Mouse (Mus musculus) megakaryocyte-erythroid progenitor cell, adult 5-6 weeks (primary cell): ENCODE measurements around the gene Arhgef17. TPM values are rescaled to one million over a fixed set of nuclear protein-coding genes. Genes with fewer than 3 reads are reported as not detected.

Experiments used
- ATAC-seq: replicated peaks from 2 replicates; pipeline ENCODE4 v1.8.0; 2016; ENCODE audit warnings: mild to moderate bottlenecking, inconsistent platforms; ENCODE audit not compliant: severe bottlenecking, poor library complexity, low FRiP score, low TSS enrichment
- total RNA-seq, 2 experiments: library from RNA; stranded (forward) in 1 of 2; stranded (reverse) in 1 of 2; fragments of 200-1000, 215-1000 nt in 1 of 2; fragments of >200 nt in 1 of 2; fragmentation: Nextera tagmentation in 1 of 2; gene quantifications; 2 replicates each; pipeline ENCODE4 v1.2.3; 2014 to 2017

Gene Arhgef17
- total RNA-seq (2014; fragmentation: Nextera tagmentation) (not detected in 2 replicates), total RNA-seq (2017) (not detected in 2 replicates)

- no peak for ATAC-seq
Observed at GRCm38 (mm10) chr7:100931926-100932480, at the start of gene Arhgef17. Arhgef17 (minus strand) TSS chr7:100932107.

GRCm38 (mm10) chr7:100979175-100979574 lies 47.3 kb upstream of the Arhgef17 start:
- ATAC-seq: no peak

- ATAC-seq: no peak
Observed at GRCm38 (mm10) chr7:100978171-100978570, 46.3 kb upstream of the Arhgef17 start.

GRCm38 (mm10) chr7:100974135-100974903 lies 42.4 kb upstream of the Arhgef17 start, which contains the start of gene P2ry6:
P2ry6 (minus strand) TSS chr7:100974649.
- ATAC-seq: peak; percentile 72

- no peak for ATAC-seq
Observed at GRCm38 (mm10) chr7:100972875-100973274, 41.0 kb upstream of the Arhgef17 start.

- no peak for ATAC-seq
Observed at GRCm38 (mm10) chr7:100968874-100969659, 37.2 kb upstream of the Arhgef17 start.

GRCm38 (mm10) chr7:100968376-100968775 lies 36.5 kb upstream of the Arhgef17 start:
- no peak for ATAC-seq

- no peak for ATAC-seq
Observed at GRCm38 (mm10) chr7:100967850-100968249, 35.9 kb upstream of the Arhgef17 start.

GRCm38 (mm10) chr7:100966014-100966413 lies 34.1 kb upstream of the Arhgef17 start:
- no peak for ATAC-seq

GRCm38 (mm10) chr7:100965079-100965478 lies 33.2 kb upstream of the Arhgef17 start:
- ATAC-seq: peak; percentile 52; the same call in 1 of the 2 replicates

- no peak for ATAC-seq
Observed at GRCm38 (mm10) chr7:100964242-100964641, 32.3 kb upstream of the Arhgef17 start.

GRCm38 (mm10) chr7:100963381-100963780 lies 31.5 kb upstream of the Arhgef17 start:
- no peak for ATAC-seq

- ATAC-seq: no peak
Observed at GRCm38 (mm10) chr7:100961146-100961545, 29.2 kb upstream of the Arhgef17 start.

- no peak for ATAC-seq
Observed at GRCm38 (mm10) chr7:100960462-100960861, 28.6 kb upstream of the Arhgef17 start.

- ATAC-seq: no peak
Observed at GRCm38 (mm10) chr7:100958426-100958825, 26.5 kb upstream of the Arhgef17 start.

GRCm38 (mm10) chr7:100952686-100953085 lies 20.8 kb upstream of the Arhgef17 start:
- no peak for ATAC-seq

GRCm38 (mm10) chr7:100951903-100952302 lies 20.0 kb upstream of the Arhgef17 start:
- ATAC-seq: no peak

- ATAC-seq: 0 out of 2 replicates have a peak, but pooled peaks have one; percentile 25
Observed at GRCm38 (mm10) chr7:100950481-100951010, 18.6 kb upstream of the Arhgef17 start.

- peak; percentile 29; the same call in 1 of the 2 replicates for ATAC-seq
Observed at GRCm38 (mm10) chr7:100950031-100950430, 18.1 kb upstream of the Arhgef17 start.

- no peak for ATAC-seq
Observed at GRCm38 (mm10) chr7:100944738-100945137, 12.8 kb upstream of the Arhgef17 start.
